Comparison of ENCODE assay signal across 9 mouse cellular contexts in genomic region chr17:45478234-45478825, GRCm38 (mm10). TPM values are rescaled to one million over a fixed set of nuclear protein-coding genes. Genes with fewer than 3 reads are reported as not detected.
DNase-seq lines count a peak whose midpoint lies in the region; ATAC-seq and TF ChIP-seq lines count a peak whose summit lies in the region.
"Had no signal": no experiment of that assay in that cellular context is flagged by ENCODE, and none has a peak within 500 bp of the region (broad histone marks: within the 10 kb centered on the region; RNA-seq: fewer than 3 reads in every experiment).

No protein-coding gene starts in this region.

- H3K4me2 ChIP-seq in forebrain, embryonic 15.5 days (replicated peaks), result no peak overlapping the region
- H3K4me2 ChIP-seq in hindbrain, embryonic 11.5 days (replicated peaks; ENCODE audit: low read depth, low read length), result no peak overlapping the region
- H3K4me2 ChIP-seq: lung, embryonic 15.5 days had no signal

- 20% methylated on average over 12 of the region's 12 CpGs for WGBS in forebrain, embryonic 15.5 days
- 18% methylated on average over 12 of the region's 12 CpGs for WGBS in hindbrain, embryonic 11.5 days

- peak overlapping the region; percentile 53 to 57 for H3K4me3 ChIP-seq in MEL (ENCODE audit: control insufficient read depth in 1 of 2, insufficient read depth in 1 of 2, low read depth in 2 of 2, low read length in 2 of 2)
- H3K4me3 ChIP-seq in forebrain, embryonic 15.5 days, result no peak overlapping the region
- no peak overlapping the region for H3K4me3 ChIP-seq in hindbrain, embryonic 11.5 days (ENCODE audit: low read depth, low read length)
- H3K4me3 ChIP-seq: lung, embryonic 15.5 days had no signal

- H3K9ac ChIP-seq in MEL (ENCODE audit: control insufficient read depth, low read depth, low read length, poor library complexity, severe bottlenecking), result peak overlapping the region; percentile 68
- no peak overlapping the region for H3K9ac ChIP-seq in forebrain, embryonic 15.5 days (replicated peaks)
- no peak overlapping the region for H3K9ac ChIP-seq in hindbrain, embryonic 11.5 days (ENCODE audit: low read depth, low read length)
- H3K9ac ChIP-seq: lung, embryonic 15.5 days had no signal

- peak; percentile 88 for DNase-seq in MEL (ENCODE audit: low read depth, low spot score)
- peak; percentile 71 for DNase-seq in c-Kit-positive CD71-negative TER-119-negative erythroid progenitor cells, embryonic 14.5 days (ENCODE audit: low read depth)
- DNase-seq in hindbrain, embryonic 11.5 days (ENCODE audit: low spot score), result peak; percentile 91
- peak; percentile 87 to 90 for DNase-seq in layer of hippocampus, postnatal 14 days (ENCODE audit: low spot score in 2 of 2)
- peak; percentile 79 for DNase-seq in lung, postnatal 36 days
- peak; percentile 81 to 92 for DNase-seq in right cerebral cortex, postnatal 10 days (ENCODE audit: low spot score in 2 of 2)
- DNase-seq in urinary bladder, postnatal 14 days (ENCODE audit: low spot score), result peak; percentile 79

- TF ChIP-seq EP300 in MEL (IDR thresholded peaks at IDR 0.05; ENCODE audit: low read depth in 1 of 2, low read length in 2 of 2), result no peak

- H3K27me3 ChIP-seq in MEL (ENCODE audit: control insufficient read depth in 1 of 2, insufficient read depth in 2 of 2, low read length in 2 of 2), result no peaks in the 10 kb centered on the region
- no peaks in the 10 kb centered on the region for H3K27me3 ChIP-seq in forebrain, embryonic 15.5 days
- H3K27me3 ChIP-seq in hindbrain, embryonic 11.5 days (ENCODE audit: control insufficient read depth, insufficient read depth, low read length), result no peaks in the 10 kb centered on the region

- peak; percentile 95 for TF ChIP-seq RAD21 in MEL (IDR thresholded peaks at IDR 0.05; ENCODE audit: low read depth, low read length)

- TF ChIP-seq POLR2A in MEL (IDR thresholded peaks at IDR 0.05; ENCODE audit: control insufficient read depth in 1 of 2, insufficient read depth in 1 of 2, low read depth in 1 of 2, low read length in 2 of 2, poor library complexity in 1 of 2), result peak; percentile 16 to 40; a peak in 1 of 4 replicates

- peak; percentile 95 to 100 (median 98) for TF ChIP-seq CTCF in MEL (IDR thresholded peaks at IDR 0.05 in 2 of 3, conservative IDR thresholded peaks at IDR 0.05 in 1 of 3; ENCODE audit: control insufficient read depth in 1 of 3, insufficient read depth in 1 of 3, low read depth in 2 of 3, low read length in 3 of 3, poor library complexity in 1 of 3, severe bottlenecking in 1 of 3)

- no peaks in the 10 kb centered on the region for H3K9me3 ChIP-seq in MEL (replicated peaks; ENCODE audit: insufficient read depth, low read length)
- no peaks in the 10 kb centered on the region for H3K9me3 ChIP-seq in forebrain, embryonic 15.5 days
- H3K9me3 ChIP-seq in hindbrain, embryonic 11.5 days (ENCODE audit: control insufficient read depth, low read length), result 0 out of 2 replicates have a peak, but pooled peaks cover 3% of the 10 kb centered on the region
- H3K9me3 ChIP-seq: lung, embryonic 15.5 days had no signal

- no peaks in the 10 kb centered on the region; the same call in 1 of the 2 replicates for H3K79me2 ChIP-seq in MEL (ENCODE audit: control insufficient read depth, insufficient read depth, low read length, poor library complexity)

- ATAC-seq in forebrain, embryonic 15.5 days (replicated peaks), result peak; percentile 33; the same call in 1 of the 2 replicates
- ATAC-seq in hindbrain, embryonic 11.5 days (ENCODE audit: low FRiP score), result no peak

- peaks cover 0 to 11% of the 10 kb centered on the region in 2 experiments; a peak in 2 of 4 replicates for H3K36me3 ChIP-seq in MEL (ENCODE audit: control insufficient read depth in 1 of 2, insufficient read depth in 2 of 2, low read length in 2 of 2)
- H3K36me3 ChIP-seq in forebrain, embryonic 15.5 days, result no peaks in the 10 kb centered on the region
- H3K36me3 ChIP-seq in hindbrain, embryonic 11.5 days (ENCODE audit: control insufficient read depth, insufficient read depth, low read length), result no peaks in the 10 kb centered on the region
- H3K36me3 ChIP-seq: lung, embryonic 15.5 days had no signal

- peaks cover 0 to 17% of the 10 kb centered on the region in 2 experiments; a peak in 1 of 4 replicates for H3K4me1 ChIP-seq in MEL (ENCODE audit: control insufficient read depth in 1 of 2, insufficient read depth in 2 of 2, low read length in 2 of 2)
- H3K4me1 ChIP-seq in forebrain, embryonic 15.5 days, result peaks cover 11% of the 10 kb centered on the region
- H3K4me1 ChIP-seq in hindbrain, embryonic 11.5 days (replicated peaks; ENCODE audit: control insufficient read depth, insufficient read depth, low read length), result 0 out of 2 replicates have a peak, but pooled peaks cover 3% of the 10 kb centered on the region

- peak overlapping the region; percentile 46 for H3K27ac ChIP-seq in MEL (ENCODE audit: control insufficient read depth, low read depth, low read length)
- H3K27ac ChIP-seq in forebrain, embryonic 15.5 days (replicated peaks), result no peak overlapping the region
- no peak overlapping the region for H3K27ac ChIP-seq in hindbrain, embryonic 11.5 days (ENCODE audit: low read depth, low read length)
- H3K27ac ChIP-seq: lung, embryonic 15.5 days had no signal

TF ChIP-seq in MEL, 35 proteins besides CTCF, POLR2A, EP300 and RAD21 (continues in another document):
- peak; percentile 80 for TF ChIP-seq ZC3H11A (IDR thresholded peaks at IDR 0.05; ENCODE audit: low read depth, low read length)
- no peak for TF ChIP-seq ZMIZ1 (IDR thresholded peaks at IDR 0.05; ENCODE audit: low read depth, low read length)
- TF ChIP-seq CHD1 (IDR thresholded peaks at IDR 0.05; ENCODE audit: low read depth, low read length), result no peak
- no peak for TF ChIP-seq E2F4 (IDR thresholded peaks at IDR 0.05; ENCODE audit: borderline replicate concordance, low read depth, low read length)
- no peak for TF ChIP-seq MAFK (IDR thresholded peaks at IDR 0.05; ENCODE audit: borderline replicate concordance, low read depth, low read length)
- peak; percentile 27; the same call in 1 of the 2 replicates for TF ChIP-seq TBP (IDR thresholded peaks at IDR 0.05; ENCODE audit: low read depth, low read length)
- no peak for TF ChIP-seq ZNF384 (IDR thresholded peaks at IDR 0.05; ENCODE audit: low read depth, low read length)
- no peak for TF ChIP-seq UBTF (IDR thresholded peaks at IDR 0.05; ENCODE audit: borderline replicate concordance, insufficient read depth, low read depth, low read length)
- peak; percentile 46; the same call in 1 of the 2 replicates for TF ChIP-seq RCOR1 (IDR thresholded peaks at IDR 0.05; ENCODE audit: low read depth, low read length)
- TF ChIP-seq KAT2A (conservative IDR thresholded peaks at IDR 0.05; ENCODE audit: low read depth, low read length), result no peak
- TF ChIP-seq GABPA (IDR thresholded peaks at IDR 0.05; ENCODE audit: low read depth, low read length), result no peak
- TF ChIP-seq USF1 (IDR thresholded peaks at IDR 0.05; ENCODE audit: low read depth, low read length), result no peak
- TF ChIP-seq NELFE (IDR thresholded peaks at IDR 0.05; ENCODE audit: low read depth, low read length), result peak; percentile 10; the same call in 1 of the 2 replicates
- 0 out of 2 replicates have a peak, but pooled peaks have one; percentile 22 for TF ChIP-seq ELF1 (IDR thresholded peaks at IDR 0.05; ENCODE audit: low read depth, low read length)
- TF ChIP-seq CHD2 (IDR thresholded peaks at IDR 0.05; ENCODE audit: low read length), result no peak
- TF ChIP-seq SMC3 (IDR thresholded peaks at IDR 0.05; ENCODE audit: low read depth, low read length), result peak; percentile 82
- no peak for TF ChIP-seq JUND (IDR thresholded peaks at IDR 0.05; ENCODE audit: low read depth, low read length)
- TF ChIP-seq POLR2AphosphoS2 (IDR thresholded peaks at IDR 0.05; ENCODE audit: low read length), result no peak
- no peak for TF ChIP-seq ZKSCAN1 (IDR thresholded peaks at IDR 0.05; ENCODE audit: low read depth, low read length)
- TF ChIP-seq ETS1 (IDR thresholded peaks at IDR 0.05; ENCODE audit: low read depth, low read length), result no peak
- peak; percentile 68 for TF ChIP-seq MAX (IDR thresholded peaks at IDR 0.05; ENCODE audit: low read length)
- TF ChIP-seq MYC (IDR thresholded peaks at IDR 0.05; ENCODE audit: low read depth, low read length), result 0 out of 2 replicates have a peak, but pooled peaks have one; percentile 37

RNA-seq across cellular contexts. Expression of gene Spats1, which starts 3.1 kb away (rescaled TPM):
- total RNA-seq in MEL (2012; rRNA removed), result 1.4 and 1.5 TPM in 2 replicates
- 100 to 1,000 TPM in 1 of 2 experiments, 1 to 10 TPM in 1; 2.5 to 149 TPM for polyA plus RNA-seq in MEL (2012; ENCODE audit: insufficient read depth in 1 of 2, insufficient read length in 2 of 2, low read depth in 1 of 2, low replicate concordance in 2 of 2, missing spikeins in 1 of 2)
- 1.4 and 1.7 TPM in 2 replicates for polyA plus RNA-seq in forebrain, embryonic 15.5 days (2015; fragmentation: Nextera tagmentation; extraction: Ambion mirVana)
- polyA plus RNA-seq in hindbrain, embryonic 11.5 days (2014; fragmentation: Nextera tagmentation; extraction: Ambion mirVana), result 0.61 and 0.85 TPM in 2 replicates
- 1 to 10 TPM; 5.0 to 5.4 TPM for total RNA-seq in layer of hippocampus, postnatal 14 days (2021)

RNA-seq across cellular contexts. Expression of gene Aars2, which starts 28.3 kb away (rescaled TPM):
- 13.6 and 14.4 TPM in 2 replicates for total RNA-seq in MEL (2012; rRNA removed)
- polyA plus RNA-seq in MEL (2012; ENCODE audit: insufficient read depth in 1 of 2, insufficient read length in 2 of 2, low read depth in 1 of 2, low replicate concordance in 2 of 2, missing spikeins in 1 of 2), result 10 to 100 TPM; 25.6 to 63.5 TPM
- 17.3 and 17.4 TPM in 2 replicates for polyA plus RNA-seq in forebrain, embryonic 15.5 days (2015; fragmentation: Nextera tagmentation; extraction: Ambion mirVana)
- polyA plus RNA-seq in hindbrain, embryonic 11.5 days (2014; fragmentation: Nextera tagmentation; extraction: Ambion mirVana), result 13.0 and 14.5 TPM in 2 replicates
- 10 to 100 TPM; 20.4 to 24.2 TPM for total RNA-seq in layer of hippocampus, postnatal 14 days (2021)

RNA-seq across cellular contexts. Expression of gene Cdc5l, which starts 44.8 kb away (rescaled TPM):
- total RNA-seq in MEL (2012; rRNA removed), result 63.4 and 69.9 TPM in 2 replicates
- polyA plus RNA-seq in MEL (2012; ENCODE audit: insufficient read depth in 1 of 2, insufficient read length in 2 of 2, low read depth in 1 of 2, low replicate concordance in 2 of 2, missing spikeins in 1 of 2), result 10 to 100 TPM in 1 of 2 experiments, not detected in 1; 89.0 TPM
- polyA plus RNA-seq in forebrain, embryonic 15.5 days (2015; fragmentation: Nextera tagmentation; extraction: Ambion mirVana), result 69.5 and 74.5 TPM in 2 replicates
- polyA plus RNA-seq in hindbrain, embryonic 11.5 days (2014; fragmentation: Nextera tagmentation; extraction: Ambion mirVana), result 86.2 and 87.3 TPM in 2 replicates
- 10 to 100 TPM; 47.0 to 50.2 TPM for total RNA-seq in layer of hippocampus, postnatal 14 days (2021)

RNA-seq across cellular contexts. Expression of gene Tcte1, which starts 44.9 kb away (rescaled TPM):
- not detected in 2 replicates for total RNA-seq in MEL (2012; rRNA removed)
- polyA plus RNA-seq in MEL (2012; ENCODE audit: insufficient read depth in 1 of 2, insufficient read length in 2 of 2, low read depth in 1 of 2, low replicate concordance in 2 of 2, missing spikeins in 1 of 2), result not detected
- polyA plus RNA-seq in forebrain, embryonic 15.5 days (2015; fragmentation: Nextera tagmentation; extraction: Ambion mirVana), result 4.7 and 4.8 TPM in 2 replicates
- 2.0 and 2.5 TPM in 2 replicates for polyA plus RNA-seq in hindbrain, embryonic 11.5 days (2014; fragmentation: Nextera tagmentation; extraction: Ambion mirVana)
- total RNA-seq in layer of hippocampus, postnatal 14 days (2021), result 1 to 10 TPM in 1 of 2 experiments, under 1 TPM in 1; 0.88 to 1.1 TPM

Comparison
In these comparisons a context has a peak if more than half of its experiments do, and no peak if none do; other contexts are left out.
1. H3K4me3 ChIP-seq: peak in MEL (2 of 2); none in forebrain, embryonic 15.5 days (single experiment) and hindbrain, embryonic 11.5 days (single experiment).
2. Peak in every context shown above with its lines, with median percentiles within 50 percentile points of each other: DNase-seq.